Mouse (Mus musculus): ENCODE data around the gene Bok.

- TF ChIP-seq POLR2A (IDR thresholded peaks at IDR 0.05; ENCODE audit: insufficient read length, low read depth), result no peak
- no peak for TF ChIP-seq POLR2AphosphoS2 (IDR thresholded peaks at IDR 0.05; ENCODE audit: insufficient read length, low read depth)
- TF ChIP-seq E2F4 (IDR thresholded peaks at IDR 0.05; ENCODE audit: insufficient read depth), result no peak
- TF ChIP-seq MAX (IDR thresholded peaks at IDR 0.05; ENCODE audit: low read depth), result no peak
- no peak for TF ChIP-seq USF1 (IDR thresholded peaks at IDR 0.05; ENCODE audit: low read depth)
- no peak for TF ChIP-seq MYOG (IDR thresholded peaks at IDR 0.05; ENCODE audit: control insufficient read depth in 1 of 3, insufficient read depth in 1 of 3, insufficient read length in 2 of 3, low read depth in 2 of 3)
- TF ChIP-seq REST (IDR thresholded peaks at IDR 0.05; ENCODE audit: insufficient read depth, insufficient read length), result no peak
- no peak for TF ChIP-seq TCF3 (IDR thresholded peaks at IDR 0.05; ENCODE audit: insufficient read length, low read depth)
- no peak for TF ChIP-seq MYOD1 (IDR thresholded peaks at IDR 0.05; ENCODE audit: control insufficient read depth in 1 of 3, insufficient read length in 2 of 3, low read depth in 2 of 3)
- TF ChIP-seq SRF (IDR thresholded peaks at IDR 0.05; ENCODE audit: control insufficient read depth, insufficient read length, low read depth), result no peak
- TF ChIP-seq CEBPB (IDR thresholded peaks at IDR 0.05; ENCODE audit: insufficient read depth, poor library complexity, severe bottlenecking), result no peak
Observed at GRCm38 (mm10) chr1:93716166-93716565, 30.7 kb downstream of the Bok start.
